Mouse (Mus musculus): ENCODE measurements around the gene Tdo2. TPM values are rescaled to one million over a fixed set of nuclear protein-coding genes. Genes with fewer than 3 reads are reported as not detected.
A peak's percentile ranks its signal among the peaks of the same experiment; 100 is the strongest.

Tdo2 gene
- polyA plus RNA-seq, 1 experiment from 2014 or later = not detected

- ATAC-seq (ENCODE audit: insufficient read depth, low FRiP score, low TSS enrichment) (no peak), DNase-seq (ENCODE audit: low spot score) (no peak)
- H3K4me2 ChIP-seq (ENCODE audit: low read depth) = no peak overlapping the region
- H3K27ac ChIP-seq (ENCODE audit: low read depth, low read length) = no peak overlapping the region
- no peaks in the 10 kb centered on the region for H3K27me3 ChIP-seq (ENCODE audit: control insufficient read depth, insufficient read depth, low read length)
- H3K9me3 ChIP-seq (ENCODE audit: control insufficient read depth, low read length) = no peaks in the 10 kb centered on the region
- H3K36me3 ChIP-seq (ENCODE audit: control insufficient read depth, insufficient read depth, low read length) = no peaks in the 10 kb centered on the region
- H3K4me1 ChIP-seq (ENCODE audit: control insufficient read depth, insufficient read depth, low read length) = no peaks in the 10 kb centered on the region
- no peak overlapping the region for H3K4me3 ChIP-seq (ENCODE audit: low read depth, low read length)
- H3K9ac ChIP-seq (ENCODE audit: low read length) = no peak overlapping the region
- WGBS = 88% methylated on average over 8 of the region's 8 CpGs
Measured at GRCm38 (mm10) chr3:81918215-81918614, 57.8 kb downstream of the Tdo2 start.

DNA sequence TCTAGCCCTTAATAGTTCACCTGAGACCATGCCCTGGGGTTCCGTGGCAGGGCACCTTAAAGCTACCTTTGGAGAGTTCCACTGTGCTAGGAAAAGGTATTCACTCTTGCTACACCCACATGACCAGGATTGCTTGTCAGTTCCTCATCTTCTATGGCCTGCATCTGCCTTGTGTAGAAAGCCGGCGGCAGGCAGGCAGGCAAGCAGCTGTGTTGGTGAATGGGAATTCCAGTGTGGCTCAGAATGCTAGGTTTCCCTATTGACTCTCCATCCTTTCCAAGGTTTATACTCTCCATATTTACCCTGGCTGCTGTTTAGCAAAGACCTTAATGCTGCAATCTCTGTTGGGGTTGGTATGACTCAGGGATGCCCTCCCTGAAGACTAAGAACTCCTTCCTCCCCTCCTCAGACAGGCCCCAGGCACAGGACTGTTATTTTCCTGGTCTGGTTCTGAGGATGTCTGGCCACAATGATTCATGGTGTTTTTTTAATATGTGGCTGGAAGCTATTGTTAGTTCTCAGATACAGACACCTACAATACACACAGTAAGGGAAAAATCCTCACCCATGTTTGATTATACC, 58.6 kb downstream of the Tdo2 start:
- no peak overlapping the region for H3K4me3 ChIP-seq (ENCODE audit: low read depth, low read length)
- H3K4me1 ChIP-seq (ENCODE audit: control insufficient read depth, insufficient read depth, low read length) = no peaks in the 10 kb centered on the region
- WGBS = 96% methylated on average over 3 of the region's 3 CpGs
- no peak overlapping the region for H3K9ac ChIP-seq (ENCODE audit: low read length)
- DNase-seq (ENCODE audit: low spot score) = no peak
- ATAC-seq (ENCODE audit: insufficient read depth, low FRiP score, low TSS enrichment) = no peak
- no peak overlapping the region for H3K4me2 ChIP-seq (ENCODE audit: low read depth)
- no peaks in the 10 kb centered on the region for H3K36me3 ChIP-seq (ENCODE audit: control insufficient read depth, insufficient read depth, low read length)
- H3K27ac ChIP-seq (ENCODE audit: low read depth, low read length) = no peak overlapping the region
- no peaks in the 10 kb centered on the region for H3K9me3 ChIP-seq (ENCODE audit: control insufficient read depth, low read length)
- H3K27me3 ChIP-seq (ENCODE audit: control insufficient read depth, insufficient read depth, low read length) = no peaks in the 10 kb centered on the region

GRCm38 (mm10) chr3:81916030-81916686, 59.8 kb downstream of the Tdo2 start:
- Histone ChIP-seq H3K9ac (ENCODE audit: low read length) (no peak overlapping the region), H3K27me3 (ENCODE audit: control insufficient read depth, insufficient read depth, low read length) (no peaks in the 10 kb centered on the region), H3K27ac (ENCODE audit: low read depth, low read length) (no peak overlapping the region), H3K9me3 (ENCODE audit: control insufficient read depth, low read length) (no peaks in the 10 kb centered on the region), H3K4me2 (ENCODE audit: low read depth) (no peak overlapping the region), H3K36me3 (ENCODE audit: control insufficient read depth, insufficient read depth, low read length) (no peaks in the 10 kb centered on the region), H3K4me3 (ENCODE audit: low read depth, low read length) (no peak overlapping the region), H3K4me1 (ENCODE audit: control insufficient read depth, insufficient read depth, low read length) (no peaks in the 10 kb centered on the region)
- DNase-seq (ENCODE audit: low spot score) (no peak), ATAC-seq (ENCODE audit: insufficient read depth, low FRiP score, low TSS enrichment) (no peak)
- 81% methylated on average over 5 of the region's 5 CpGs for WGBS

GRCm38 (mm10) chr3:81910286-81911036, 65.5 kb downstream of the Tdo2 start:
- Histone ChIP-seq H3K4me3 (ENCODE audit: low read depth, low read length) (no peak overlapping the region), H3K27ac (ENCODE audit: low read depth, low read length) (no peak overlapping the region), H3K4me1 (ENCODE audit: control insufficient read depth, insufficient read depth, low read length) (no peaks in the 10 kb centered on the region), H3K36me3 (ENCODE audit: control insufficient read depth, insufficient read depth, low read length) (no peaks in the 10 kb centered on the region), H3K9ac (ENCODE audit: low read length) (no peak overlapping the region), H3K4me2 (ENCODE audit: low read depth) (no peak overlapping the region), H3K27me3 (ENCODE audit: control insufficient read depth, insufficient read depth, low read length) (no peaks in the 10 kb centered on the region), H3K9me3 (ENCODE audit: control insufficient read depth, low read length) (no peaks in the 10 kb centered on the region)
- ATAC-seq (ENCODE audit: insufficient read depth, low FRiP score, low TSS enrichment) (peak; percentile 45), DNase-seq (ENCODE audit: low spot score) (peak; percentile 31)
- 54% methylated on average over 6 of the region's 6 CpGs for WGBS

Other genes starting within 250 kb of the Tdo2 start
- 8.0 and 10.6 TPM in 2 replicates for gene Ctso, start 43.6 kb downstream of the Tdo2 start, polyA plus RNA-seq (2014; fragmentation: Nextera tagmentation; extraction: Ambion mirVana)
- not detected in 2 replicates for gene Asic5, start 6.1 kb upstream of the Tdo2 start, polyA plus RNA-seq (2014; fragmentation: Nextera tagmentation; extraction: Ambion mirVana)
- 6.6 and 7.0 TPM in 2 replicates for gene Gucy1b1, start 98.5 kb upstream of the Tdo2 start, polyA plus RNA-seq (2014; fragmentation: Nextera tagmentation; extraction: Ambion mirVana)
- gene Gucy1a1, start 169.6 kb upstream of the Tdo2 start, polyA plus RNA-seq (2014; fragmentation: Nextera tagmentation; extraction: Ambion mirVana) = 3.0 and 3.1 TPM in 2 replicates